Mouse (Mus musculus) C2C12 (cell line): ENCODE measurements around the gene Echs1.

ENCODE experiments used
- CTCF ChIP-seq: IDR thresholded peaks from one replicate; pipeline ENCODE4 v1.5.1; 2011; ENCODE audit not compliant: control insufficient read depth, insufficient read depth, insufficient read length
- MAX ChIP-seq: IDR thresholded peaks from one replicate; pipeline ENCODE4 v1.6.1; 2011; ENCODE audit warnings: mild to moderate bottlenecking, control low read depth
- MYOD1 ChIP-seq: IDR thresholded peaks from one replicate; pipeline ENCODE4 v1.6.1; 2011; ENCODE audit warnings: low read depth; ENCODE audit not compliant: control insufficient read depth, insufficient read length
- MYOG ChIP-seq: IDR thresholded peaks from one replicate; pipeline ENCODE4 v1.6.1; 2011; ENCODE audit not compliant: control insufficient read depth, insufficient read length; ENCODE audit errors: extremely low read depth
- USF1 ChIP-seq: IDR thresholded peaks from one replicate; pipeline ENCODE4 v1.6.1; 2011; ENCODE audit warnings: low read depth, mild to moderate bottlenecking, control low read depth, moderate library complexity

- TF ChIP-seq CTCF = no peak
- no peak for TF ChIP-seq USF1
- no peak for TF ChIP-seq MYOG
- TF ChIP-seq MAX = no peak
- TF ChIP-seq MYOD1 = no peak
Measured at GRCm38 (mm10) chr7:140153829-140154217, 37.5 kb upstream of the Echs1 start.
